Mouse (Mus musculus): ENCODE results near the gene Hsd17b10. TPM values are rescaled to one million over a fixed set of nuclear protein-coding genes. Genes with fewer than 3 reads are reported as not detected.

The Hsd17b10 gene
- polyA plus RNA-seq (2015; fragmentation: Nextera tagmentation; extraction: Ambion mirVana) = 198 and 211 TPM in 2 replicates

DNA sequence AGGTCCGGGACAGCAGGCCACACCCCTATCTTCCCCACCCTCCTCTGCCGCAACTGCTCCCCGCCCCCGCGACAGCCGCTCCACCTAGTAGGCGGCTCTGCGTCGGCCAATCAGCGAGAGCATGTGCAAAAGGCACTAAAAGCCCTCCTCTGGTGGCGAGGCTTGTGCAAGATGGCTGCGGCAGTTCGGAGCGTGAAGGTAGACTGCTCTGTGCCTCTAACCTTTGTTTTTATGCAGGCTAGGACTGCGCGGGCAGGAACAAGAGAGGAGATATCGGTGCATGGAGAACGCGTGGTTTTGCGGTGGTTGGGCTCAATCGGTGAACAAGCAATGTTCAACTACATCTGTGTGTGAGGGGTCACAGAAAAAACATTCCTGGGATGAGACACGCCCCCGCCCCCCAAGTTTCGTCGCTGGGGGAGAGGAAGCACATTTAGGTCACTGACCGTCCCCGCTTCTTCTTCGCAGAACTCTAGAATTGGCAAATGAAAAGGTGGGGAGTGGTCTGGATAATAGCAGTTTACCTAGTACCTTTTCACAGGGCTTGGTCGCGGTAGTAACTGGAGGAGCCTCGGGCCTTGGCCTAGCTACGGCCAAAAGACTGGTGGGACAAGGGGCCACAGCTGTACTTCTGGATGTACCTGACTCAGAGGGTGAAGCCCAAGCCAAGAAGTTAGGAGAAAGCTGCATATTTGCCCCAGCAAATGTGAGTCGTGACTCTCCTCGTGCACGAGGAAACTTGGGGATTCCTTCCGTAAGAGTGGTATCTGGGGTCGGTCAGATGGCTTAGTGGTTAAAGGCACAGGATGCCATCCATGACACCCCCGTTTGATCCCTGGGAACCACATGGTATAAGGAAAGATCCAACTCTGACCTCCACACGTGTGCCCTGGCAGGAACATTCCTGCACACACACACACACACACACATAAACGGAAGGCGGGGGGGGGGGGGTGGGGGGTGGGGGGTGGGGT is at the start of gene Hsd17b10:
Gene Hsd17b10 (plus strand): TSS at position 109 of the 974 bp plus-strand sequence.
- H3K9me3 ChIP-seq = no peaks in the 10 kb centered on the region
- H3K4me1 ChIP-seq (replicated peaks) = no peaks in the 10 kb centered on the region
- peak; percentile 99 for ATAC-seq
- H3K36me3 ChIP-seq = no peaks in the 10 kb centered on the region
- H3K9ac ChIP-seq = peak within 1 kb of the TSS; percentile 47
- H3K27me3 ChIP-seq (replicated peaks) = peaks cover 15% of the 10 kb centered on the region; the same call in 1 of the 2 replicates
- H3K4me2 ChIP-seq (replicated peaks) = peak within 1 kb of the TSS; percentile 63
- H3K27ac ChIP-seq = peak within 1 kb of the TSS; percentile 44; the same call in 1 of the 2 replicates
- 21% methylated on average over 38 of the region's 41 CpGs for WGBS
- peak within 1 kb of the TSS; percentile 44 for H3K4me3 ChIP-seq (replicated peaks)

DNA sequence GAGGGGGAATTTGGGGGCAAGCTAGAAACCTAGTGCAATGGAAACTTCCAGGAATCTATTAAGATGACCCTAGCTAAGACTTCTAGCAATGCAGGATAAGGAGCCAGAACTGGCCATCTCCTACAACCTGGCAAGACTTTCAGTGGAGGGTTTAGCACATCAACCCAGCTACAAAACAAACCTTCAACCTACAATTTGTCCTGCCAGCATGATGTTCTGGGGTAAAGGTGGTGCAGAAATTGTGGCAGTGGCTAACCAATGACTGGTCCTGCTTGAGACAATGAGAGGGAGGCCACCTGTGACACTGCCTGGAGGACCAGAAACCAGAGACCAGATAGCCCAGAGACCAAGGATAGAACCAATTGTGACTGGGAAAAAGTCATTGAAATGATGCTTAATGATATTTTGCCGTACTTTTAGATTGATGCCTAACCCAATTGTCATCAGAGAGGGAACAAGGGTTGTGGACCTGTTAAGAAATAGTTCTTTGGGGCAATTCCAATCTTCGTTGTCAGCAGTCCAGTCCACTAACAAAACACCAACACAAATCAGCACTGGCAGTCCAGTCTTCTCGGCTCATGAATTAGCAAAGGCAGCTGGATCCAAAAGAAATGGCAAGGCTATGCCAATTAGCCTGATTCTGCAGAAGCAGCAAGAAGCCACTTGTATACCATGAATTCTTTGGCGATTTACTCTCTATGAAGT is 2.5 kb upstream of the Hsd17b10 start:
- no peak overlapping the region for H3K4me2 ChIP-seq (replicated peaks)
- H3K9me3 ChIP-seq = no peaks in the 10 kb centered on the region
- WGBS = 69% methylated on average over 4 of the region's 4 CpGs
- H3K9ac ChIP-seq = no peak overlapping the region
- peaks cover 12% of the 10 kb centered on the region; the same call in 1 of the 2 replicates for H3K27me3 ChIP-seq (replicated peaks)
- no peaks in the 10 kb centered on the region for H3K4me1 ChIP-seq (replicated peaks)
- H3K36me3 ChIP-seq = no peaks in the 10 kb centered on the region
- no peak overlapping the region for H3K4me3 ChIP-seq (replicated peaks)
- H3K27ac ChIP-seq = no peak overlapping the region
- no peak for ATAC-seq

DNA sequence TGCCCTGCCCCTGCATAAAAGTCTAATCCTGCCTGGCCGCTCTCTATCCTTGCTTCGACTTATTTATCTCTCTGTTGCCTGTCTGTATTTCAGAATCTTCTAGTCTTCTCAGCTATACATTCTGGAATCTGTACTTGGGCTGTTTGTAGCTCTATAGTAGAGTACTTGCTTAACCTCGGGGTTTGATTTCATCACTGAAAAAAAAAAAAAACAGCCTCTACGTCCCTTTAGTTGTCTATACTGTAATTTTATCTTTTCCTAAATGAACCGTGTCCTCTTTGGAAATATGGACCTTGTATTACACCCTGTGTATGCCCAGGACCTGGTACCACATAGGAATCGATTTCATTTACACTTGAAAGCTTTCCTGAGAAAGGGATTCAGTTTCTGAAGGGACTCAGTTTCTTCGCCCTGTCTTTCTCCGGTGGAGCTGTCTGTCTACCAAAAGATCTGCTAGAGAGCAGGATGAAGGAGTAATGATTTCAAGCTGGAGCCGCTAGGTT is 412 bp upstream of the Hsd17b10 start:
- no peak overlapping the region for H3K9ac ChIP-seq
- peak; percentile 24; the same call in 1 of the 2 replicates for ATAC-seq
- H3K4me1 ChIP-seq (replicated peaks) = no peaks in the 10 kb centered on the region
- H3K36me3 ChIP-seq = no peaks in the 10 kb centered on the region
- H3K4me3 ChIP-seq (replicated peaks) = peak overlapping the region; percentile 44
- no peak overlapping the region for H3K27ac ChIP-seq
- no peaks in the 10 kb centered on the region for H3K9me3 ChIP-seq
- WGBS = 40% methylated on average over 9 of the region's 9 CpGs
- H3K4me2 ChIP-seq (replicated peaks) = peak overlapping the region; percentile 63
- H3K27me3 ChIP-seq (replicated peaks) = peaks cover 15% of the 10 kb centered on the region; the same call in 1 of the 2 replicates

DNA sequence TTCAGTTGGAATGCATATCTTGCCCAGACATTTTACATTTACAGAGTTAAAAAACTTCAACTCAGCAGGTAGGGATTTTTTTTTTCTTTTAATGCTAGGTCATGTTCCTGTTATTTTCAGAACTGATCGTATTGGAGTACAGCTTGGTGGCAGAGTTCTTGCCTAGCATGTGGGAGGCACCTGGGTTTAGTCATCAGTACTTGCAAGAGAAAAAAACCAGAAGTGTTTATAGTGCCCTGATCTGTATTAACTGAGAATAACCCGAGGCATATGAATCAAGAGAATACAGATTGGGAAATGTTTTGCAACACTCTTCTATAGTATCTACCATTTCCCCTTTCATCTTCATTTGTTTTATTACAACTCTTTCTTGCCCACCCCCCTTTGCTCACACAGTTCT is 1.2 kb downstream of the Hsd17b10 start:
- H3K4me1 ChIP-seq (replicated peaks) = no peaks in the 10 kb centered on the region
- no peak overlapping the region for H3K4me2 ChIP-seq (replicated peaks)
- no peak for ATAC-seq
- H3K27ac ChIP-seq = no peak overlapping the region
- whole genome bisulfite sequencing = 58% methylated on average over 2 of the region's 2 CpGs
- no peak overlapping the region for H3K9ac ChIP-seq
- H3K27me3 ChIP-seq (replicated peaks) = peaks cover 15% of the 10 kb centered on the region; the same call in 1 of the 2 replicates
- no peaks in the 10 kb centered on the region for H3K9me3 ChIP-seq
- H3K4me3 ChIP-seq (replicated peaks) = no peak overlapping the region
- H3K36me3 ChIP-seq = no peaks in the 10 kb centered on the region

DNA sequence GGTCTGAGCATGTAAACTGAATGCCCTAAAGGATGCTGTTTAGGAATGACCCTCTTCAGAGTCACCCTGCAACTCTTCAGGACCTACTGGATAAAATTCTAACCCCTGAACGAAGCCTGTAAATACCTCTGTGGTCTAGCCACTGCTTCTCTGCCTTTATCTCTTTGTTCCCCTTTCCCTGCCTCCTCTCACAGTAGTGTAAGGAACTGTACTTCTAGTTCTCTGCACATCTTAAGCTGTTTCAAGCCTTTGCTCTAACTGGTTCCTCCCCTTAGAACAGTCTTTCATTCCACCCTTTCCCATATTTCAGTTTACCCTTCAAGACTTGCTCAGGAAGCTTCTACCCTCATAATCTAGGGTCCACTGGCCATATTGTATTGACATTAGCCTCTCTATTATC is 6.2 kb downstream of the Hsd17b10 start:
- 70% methylated on average over 1 of the region's 1 CpGs for WGBS
- Histone ChIP-seq H3K4me2 (replicated peaks) (no peak overlapping the region), H3K4me3 (replicated peaks) (no peak overlapping the region), H3K27me3 (replicated peaks) (peaks cover 7% of the 10 kb centered on the region; the same call in 1 of the 2 replicates), H3K36me3 (no peaks in the 10 kb centered on the region), H3K4me1 (replicated peaks) (no peaks in the 10 kb centered on the region), H3K9ac (no peak overlapping the region), H3K9me3 (no peaks in the 10 kb centered on the region), H3K27ac (no peak overlapping the region)
- no peak for ATAC-seq

DNA sequence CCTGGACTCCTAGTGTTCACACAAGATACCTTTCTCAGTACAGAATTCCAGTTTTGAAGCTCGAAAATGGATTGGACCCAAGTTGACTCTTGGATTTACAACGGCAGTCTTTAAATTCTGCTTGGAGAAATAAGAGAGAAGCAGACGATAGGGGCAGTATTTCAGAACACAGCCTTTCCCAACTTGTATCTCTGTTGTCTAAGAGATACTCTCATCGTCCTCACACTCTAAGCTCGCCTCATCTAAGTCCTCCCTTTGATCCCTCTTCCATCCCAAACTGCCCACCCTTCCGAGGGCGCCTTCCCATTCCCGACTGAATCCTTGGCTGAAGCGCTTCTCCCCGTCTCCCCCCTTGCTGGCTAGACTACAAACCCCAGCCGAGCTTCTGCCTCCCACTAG is 14.1 kb downstream of the Hsd17b10 start:
- Histone ChIP-seq H3K4me2 (replicated peaks) (peak overlapping the region; percentile 56), H3K4me3 (replicated peaks) (peak overlapping the region; percentile 51), H3K27ac (peak overlapping the region; percentile 84), H3K4me1 (replicated peaks) (no peaks in the 10 kb centered on the region), H3K27me3 (replicated peaks) (peaks cover 4% of the 10 kb centered on the region; the same call in 1 of the 2 replicates), H3K36me3 (no peaks in the 10 kb centered on the region), H3K9me3 (no peaks in the 10 kb centered on the region), H3K9ac (peak overlapping the region; percentile 48)
- ATAC-seq = peak; percentile 52
- WGBS = 17% methylated on average over 11 of the region's 11 CpGs

DNA sequence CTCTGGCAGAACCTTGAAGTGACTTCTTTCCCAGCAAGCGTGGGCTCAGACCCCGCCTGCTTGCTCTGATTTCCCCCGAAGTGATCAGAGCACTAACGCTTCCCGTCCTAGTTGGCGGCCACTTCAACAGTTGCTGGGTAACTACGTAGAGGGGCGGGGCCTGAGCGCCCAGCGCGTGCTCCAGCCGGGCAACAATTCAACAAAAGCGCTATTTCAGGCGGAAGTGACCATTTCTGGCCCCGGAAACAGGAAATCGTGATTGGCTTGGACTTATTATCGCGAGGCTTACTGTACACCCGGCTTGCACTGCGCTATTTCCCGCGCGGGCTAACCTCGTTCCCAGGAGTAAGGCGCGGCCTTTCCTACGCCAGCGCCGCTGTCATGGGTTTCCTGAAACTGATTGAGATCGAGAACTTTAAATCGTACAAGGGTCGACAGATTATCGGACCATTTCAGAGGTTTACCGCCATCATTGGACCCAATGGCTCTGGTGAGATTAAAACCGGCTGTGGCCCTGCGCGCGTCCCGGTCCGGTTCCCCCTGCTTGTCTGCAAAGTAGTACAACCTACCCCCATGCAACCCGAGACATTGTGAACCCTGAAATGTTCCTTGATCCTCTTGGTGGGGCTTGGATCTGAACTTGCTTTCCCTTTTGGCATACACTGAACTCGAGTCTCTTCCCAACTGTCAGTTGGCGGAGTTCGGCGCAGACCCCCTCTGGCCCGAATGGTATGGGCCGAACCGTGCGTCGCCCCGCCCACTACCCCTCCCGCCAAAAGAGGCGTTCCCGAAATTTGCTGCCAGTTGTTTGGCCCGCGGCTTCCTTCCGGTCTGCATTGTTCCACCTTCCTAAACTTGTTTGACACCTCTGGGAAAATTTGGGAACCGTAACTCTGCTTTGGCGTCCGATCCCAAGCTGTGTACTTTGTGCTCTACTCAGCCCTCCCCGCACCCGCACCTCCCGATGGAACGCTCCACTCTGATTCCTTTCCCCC is 14.8 kb downstream of the Hsd17b10 start, which contains the start of the genes Ribc1 and Smc1a:
Gene Ribc1 (minus strand): TSS at position 145 of the 995 bp plus-strand sequence.
Gene Smc1a (plus strand): TSS at position 278 of the 995 bp plus-strand sequence.
- H3K27me3 ChIP-seq (replicated peaks) = peaks cover 4% of the 10 kb centered on the region; the same call in 1 of the 2 replicates
- ATAC-seq = peak; percentile 99
- peak within 1 kb of the TSS; percentile 56 for H3K4me2 ChIP-seq (replicated peaks)
- 21% methylated on average over 64 of the region's 64 CpGs for whole genome bisulfite sequencing
- peak within 1 kb of the TSS; percentile 89 for H3K27ac ChIP-seq
- peak within 1 kb of the TSS; percentile 51 for H3K4me3 ChIP-seq (replicated peaks)
- H3K4me1 ChIP-seq (replicated peaks) = no peaks in the 10 kb centered on the region
- no peaks in the 10 kb centered on the region for H3K36me3 ChIP-seq
- no peaks in the 10 kb centered on the region for H3K9me3 ChIP-seq
- peak within 1 kb of the TSS; percentile 54 for H3K9ac ChIP-seq

DNA sequence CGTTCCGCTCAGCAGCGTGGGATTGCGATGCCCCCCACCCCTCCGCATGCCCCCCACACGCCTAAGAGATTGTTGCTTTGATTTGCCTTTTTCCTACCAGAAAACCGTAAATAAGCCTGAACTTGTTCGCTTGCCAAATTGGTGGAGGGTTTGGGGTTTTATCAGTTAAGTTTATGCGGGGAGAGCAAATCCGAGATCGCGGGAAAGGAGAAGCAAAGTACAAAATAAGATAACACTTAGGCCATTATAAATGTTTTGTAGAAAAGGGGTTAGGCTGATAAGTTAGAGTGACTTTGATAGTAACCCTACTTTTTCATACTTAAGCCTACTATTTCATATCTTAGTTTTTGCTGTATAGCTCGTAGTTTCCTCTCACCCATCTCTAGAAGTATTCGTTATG is 15.5 kb downstream of the Hsd17b10 start:
- Histone ChIP-seq H3K4me1 (replicated peaks) (no peaks in the 10 kb centered on the region), H3K27ac (no peak overlapping the region; the same call in 1 of the 2 replicates), H3K9me3 (no peaks in the 10 kb centered on the region), H3K27me3 (replicated peaks) (peaks cover 4% of the 10 kb centered on the region; the same call in 1 of the 2 replicates), H3K4me3 (replicated peaks) (peak overlapping the region; percentile 51), H3K36me3 (no peaks in the 10 kb centered on the region), H3K9ac (peak overlapping the region; percentile 54), H3K4me2 (replicated peaks) (peak overlapping the region; percentile 50)
- 23% methylated on average over 14 of the region's 14 CpGs for WGBS
- no peak for ATAC-seq

DNA sequence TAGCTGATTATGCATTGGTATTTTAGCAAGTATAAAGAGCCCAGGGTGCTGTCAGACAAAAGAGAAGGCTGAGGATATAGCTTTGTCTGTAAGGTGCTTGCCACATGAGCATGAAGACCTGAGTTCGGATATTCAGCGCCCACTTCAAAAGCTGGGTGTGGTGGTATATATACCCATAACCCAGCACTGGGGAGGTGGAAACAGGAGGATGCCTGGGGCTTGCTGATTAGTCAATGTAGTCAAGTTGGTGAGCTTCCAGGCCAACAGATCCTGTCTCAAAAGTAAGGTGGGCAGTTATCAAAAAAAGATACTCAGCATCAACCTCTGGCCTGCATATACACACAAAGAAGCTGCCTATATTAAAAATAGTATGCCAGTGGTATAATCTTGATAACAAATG is 17.6 kb downstream of the Hsd17b10 start:
- H3K27me3 ChIP-seq (replicated peaks) = peaks cover 4% of the 10 kb centered on the region; the same call in 1 of the 2 replicates
- no peaks in the 10 kb centered on the region; the same call in 1 of the 2 replicates for H3K36me3 ChIP-seq
- H3K4me2 ChIP-seq (replicated peaks) = no peak overlapping the region
- H3K9ac ChIP-seq = no peak overlapping the region
- WGBS = 91% methylated on average over 2 of the region's 2 CpGs
- ATAC-seq = no peak
- no peak overlapping the region for H3K27ac ChIP-seq
- no peak overlapping the region for H3K4me3 ChIP-seq (replicated peaks)
- H3K9me3 ChIP-seq = no peaks in the 10 kb centered on the region
- H3K4me1 ChIP-seq (replicated peaks) = no peaks in the 10 kb centered on the region

DNA sequence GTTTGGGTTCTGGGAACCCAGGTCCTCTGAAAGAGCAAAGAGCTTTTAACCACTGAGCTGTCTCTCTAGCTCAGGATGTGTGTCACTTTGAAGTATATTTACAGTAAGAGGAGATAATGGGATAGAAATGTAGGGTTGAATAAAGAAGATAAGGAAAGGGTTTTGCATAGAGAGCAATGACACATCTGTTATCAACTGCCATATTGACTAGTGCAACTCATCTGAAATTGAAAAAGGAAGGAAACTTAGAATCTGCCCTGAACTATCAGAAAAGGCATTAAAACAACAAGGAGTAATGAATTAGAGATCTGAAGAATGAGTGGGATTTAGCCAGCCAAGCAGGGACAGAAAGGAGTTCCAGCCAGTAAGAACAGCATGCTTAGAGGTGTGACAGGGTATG is 38.2 kb downstream of the Hsd17b10 start:
- Histone ChIP-seq H3K36me3 (no peaks in the 10 kb centered on the region), H3K4me1 (replicated peaks) (no peaks in the 10 kb centered on the region), H3K9ac (no peak overlapping the region), H3K4me3 (replicated peaks) (no peak overlapping the region), H3K27ac (no peak overlapping the region), H3K9me3 (no peaks in the 10 kb centered on the region), H3K4me2 (replicated peaks) (no peak overlapping the region), H3K27me3 (replicated peaks) (no peaks in the 10 kb centered on the region)
- ATAC-seq = no peak

DNA sequence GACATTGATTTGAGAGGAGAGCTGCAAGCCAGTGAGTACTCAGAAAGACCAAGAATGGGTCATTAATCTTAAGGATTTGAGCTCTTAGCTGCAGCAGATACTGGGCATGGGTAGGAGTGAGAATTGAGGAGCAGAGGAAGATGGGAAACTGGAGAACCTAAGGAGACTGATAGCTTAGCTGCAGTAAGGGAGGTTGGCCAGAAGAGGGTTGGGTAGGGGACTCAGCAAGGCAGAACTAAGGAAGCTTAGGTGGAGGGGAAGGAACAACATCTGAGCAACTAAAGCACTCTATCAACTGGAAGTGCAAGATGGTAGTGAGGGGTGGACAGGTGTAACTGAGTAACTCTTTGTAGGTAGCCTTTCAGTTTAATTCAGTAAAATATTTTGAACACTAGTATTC is 45.6 kb downstream of the Hsd17b10 start:
- Histone ChIP-seq H3K4me1 (replicated peaks) (no peaks in the 10 kb centered on the region), H3K4me2 (replicated peaks) (no peak overlapping the region), H3K36me3 (no peaks in the 10 kb centered on the region), H3K9ac (no peak overlapping the region), H3K27ac (no peak overlapping the region), H3K9me3 (no peaks in the 10 kb centered on the region), H3K4me3 (replicated peaks) (no peak overlapping the region), H3K27me3 (replicated peaks) (0 out of 2 replicates have a peak, but pooled peaks cover 6% of the 10 kb centered on the region)
- ATAC-seq = no peak
